Mouse (Mus musculus): ENCODE results near the gene Hsd17b13.

Hsd17b13 gene

GRCm38 (mm10) chr5:103923755-103924154, 53.5 kb downstream of the Hsd17b13 start:
- DNase-seq (ENCODE audit: low read depth, low spot score) = no peak

- no peak for DNase-seq (ENCODE audit: low read depth, low spot score)
Measured at GRCm38 (mm10) chr5:103923101-103923500, 54.1 kb downstream of the Hsd17b13 start.

- no peak for DNase-seq (ENCODE audit: low read depth, low spot score)
Measured at GRCm38 (mm10) chr5:103922436-103922835, 54.8 kb downstream of the Hsd17b13 start.

- no peak for DNase-seq (ENCODE audit: low read depth, low spot score)
Measured at GRCm38 (mm10) chr5:103919497-103919896, 57.7 kb downstream of the Hsd17b13 start.

GRCm38 (mm10) chr5:103918233-103918632, 59.0 kb downstream of the Hsd17b13 start:
- no peak for DNase-seq (ENCODE audit: low read depth, low spot score)

- no peak for DNase-seq (ENCODE audit: low read depth, low spot score)
Measured at GRCm38 (mm10) chr5:103917357-103917895, 59.8 kb downstream of the Hsd17b13 start.

GRCm38 (mm10) chr5:103916595-103917356, 60.4 kb downstream of the Hsd17b13 start:
- no peak for DNase-seq (ENCODE audit: low read depth, low spot score)

GRCm38 (mm10) chr5:103914335-103915226, 62.6 kb downstream of the Hsd17b13 start:
- DNase-seq (ENCODE audit: low read depth, low spot score) = no peak

GRCm38 (mm10) chr5:103913150-103913549, 64.1 kb downstream of the Hsd17b13 start:
- no peak for DNase-seq (ENCODE audit: low read depth, low spot score)

GRCm38 (mm10) chr5:103911555-103911954, 65.7 kb downstream of the Hsd17b13 start:
- DNase-seq (ENCODE audit: low read depth, low spot score) = no peak

- DNase-seq (ENCODE audit: low read depth, low spot score) = peak; percentile 77
Measured at GRCm38 (mm10) chr5:103910748-103911409, 66.3 kb downstream of the Hsd17b13 start, which contains the start of gene Klhl8. Gene Klhl8, minus strand, starts transcription at chr5:103911259.

- no peak for DNase-seq (ENCODE audit: low read depth, low spot score)
Measured at GRCm38 (mm10) chr5:103910156-103910555, 67.1 kb downstream of the Hsd17b13 start.

- no peak for DNase-seq (ENCODE audit: low read depth, low spot score)
Measured at GRCm38 (mm10) chr5:103909466-103909865, 67.7 kb downstream of the Hsd17b13 start.

- no peak for DNase-seq (ENCODE audit: low read depth, low spot score)
Measured at GRCm38 (mm10) chr5:103908851-103909250, 68.4 kb downstream of the Hsd17b13 start.

GRCm38 (mm10) chr5:103907844-103908243, 69.4 kb downstream of the Hsd17b13 start:
- DNase-seq (ENCODE audit: low read depth, low spot score) = no peak

GRCm38 (mm10) chr5:103906173-103906572, 71.0 kb downstream of the Hsd17b13 start:
- DNase-seq (ENCODE audit: low read depth, low spot score) = no peak
